In the genomic region with DNA sequence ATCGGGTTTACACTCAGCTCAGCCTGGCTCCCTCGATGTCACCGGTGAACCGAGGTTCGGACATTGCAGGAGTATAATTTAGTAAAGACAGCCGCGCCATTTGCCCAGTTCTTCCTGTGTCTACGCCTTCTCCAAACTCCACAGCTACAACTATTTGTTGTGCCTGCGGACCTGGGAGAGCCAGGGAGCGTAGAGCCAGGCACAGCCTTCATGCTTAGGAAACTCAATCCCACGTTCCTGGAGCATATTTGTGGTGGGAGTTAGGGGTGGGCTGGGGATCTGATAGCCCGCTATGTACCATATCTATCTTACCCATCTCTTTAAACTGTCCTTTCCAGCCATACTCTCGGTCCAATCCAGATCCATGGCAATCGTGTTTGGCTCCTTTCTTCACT, we compare ENCODE assay signal across 8 mouse cellular contexts. TPM values are rescaled to one million over a fixed set of nuclear protein-coding genes. Genes with fewer than 3 reads are reported as not detected.
DNase-seq lines count a peak whose midpoint lies in the region; ATAC-seq and TF ChIP-seq lines count a peak whose summit lies in the region.

No protein-coding gene starts in this region.

- H3K9ac ChIP-seq in embryonic facial prominence, embryonic 11.5 days (replicated peaks; ENCODE audit: low read length) = peak overlapping the region; percentile 82
- H3K9ac ChIP-seq in intestine, embryonic 14.5 days (ENCODE audit: low read length) = peak overlapping the region; percentile 88

- intact Hi-C loops in left cerebral cortex, adult 2 months (cut with DNase I) = loop anchor here (2.0 kb wide), 1 partner anchor 24 kb away; a partner anchor contains a TSS
- intact Hi-C loops in left cerebral cortex, postnatal 14 days (cut with DNase I) = no loop called here

- DNase-seq in left cerebral cortex, adult 2 months (ENCODE audit: extremely low spot score in 1 of 2, low spot score in 2 of 2) = no peak
- DNase-seq in left cerebral cortex, postnatal 14 days (ENCODE audit: low spot score in 2 of 2) = no peak
- DNase-seq in embryonic facial prominence, embryonic 11.5 days (ENCODE audit: low spot score) = no peak
- DNase-seq in intestine, embryonic 14.5 days (ENCODE audit: low spot score) = no peak
- DNase-seq in naive thymus-derived CD4-positive, alpha-beta T cell, adult 2 months (ENCODE audit: low read depth) = peak; percentile 30
- no peak for DNase-seq in natural killer cell, adult 2 months (ENCODE audit: low spot score in 2 of 2)
- no peak for DNase-seq in ovary, postnatal 36 days (ENCODE audit: low spot score)
- no peak for DNase-seq in thymus, postnatal 36 days

- H3K27ac ChIP-seq in left cerebral cortex, adult 2 months = peak overlapping the region; percentile 93
- peak overlapping the region; percentile 47; the same call in 1 of the 2 replicates for H3K27ac ChIP-seq in embryonic facial prominence, embryonic 11.5 days (replicated peaks; ENCODE audit: low read depth, low read length)
- H3K27ac ChIP-seq in intestine, embryonic 14.5 days (ENCODE audit: low read depth) = peak overlapping the region; percentile 79

- 4% methylated on average over 14 of the region's 14 CpGs for WGBS in embryonic facial prominence, embryonic 11.5 days
- 2% methylated on average over 14 of the region's 14 CpGs for WGBS in intestine, embryonic 14.5 days

- no peaks in the 10 kb centered on the region for H3K9me3 ChIP-seq in embryonic facial prominence, embryonic 11.5 days (replicated peaks; ENCODE audit: control insufficient read depth, low read length)
- H3K9me3 ChIP-seq in intestine, embryonic 14.5 days (ENCODE audit: control insufficient read depth, low read length) = no peaks in the 10 kb centered on the region

- no peaks in the 10 kb centered on the region for H3K27me3 ChIP-seq in embryonic facial prominence, embryonic 11.5 days (ENCODE audit: control insufficient read depth, insufficient read depth, low read length)
- H3K27me3 ChIP-seq in intestine, embryonic 14.5 days (replicated peaks; ENCODE audit: control insufficient read depth, insufficient read depth, low read length) = no peaks in the 10 kb centered on the region

- no peak for ATAC-seq in embryonic facial prominence, embryonic 11.5 days (replicated peaks; ENCODE audit: insufficient number of reproducible peaks, low FRiP score, low TSS enrichment, low read depth)
- no peak for ATAC-seq in intestine, embryonic 14.5 days (replicated peaks; ENCODE audit: low FRiP score, low TSS enrichment, low read depth)

- no peaks in the 10 kb centered on the region for H3K36me3 ChIP-seq in embryonic facial prominence, embryonic 11.5 days (replicated peaks; ENCODE audit: control insufficient read depth, insufficient read depth, low read depth, low read length)
- peaks cover 34% of the 10 kb centered on the region for H3K36me3 ChIP-seq in intestine, embryonic 14.5 days (ENCODE audit: control insufficient read depth, insufficient read depth, low read length)

- no peaks in the 10 kb centered on the region; the same call in 1 of the 2 replicates for H3K4me1 ChIP-seq in embryonic facial prominence, embryonic 11.5 days (ENCODE audit: control insufficient read depth, insufficient read depth, low read length)
- H3K4me1 ChIP-seq in intestine, embryonic 14.5 days (replicated peaks; ENCODE audit: control insufficient read depth, insufficient read depth, low read length) = peaks cover 22% of the 10 kb centered on the region

- peak overlapping the region; percentile 75 for H3K4me2 ChIP-seq in embryonic facial prominence, embryonic 11.5 days (ENCODE audit: low read depth, low read length)
- H3K4me2 ChIP-seq in intestine, embryonic 14.5 days (ENCODE audit: low read length) = peak overlapping the region; percentile 90

- H3K4me3 ChIP-seq in left cerebral cortex, adult 2 months = peak overlapping the region; percentile 96
- H3K4me3 ChIP-seq in embryonic facial prominence, embryonic 11.5 days (ENCODE audit: low read depth, low read length) = peak overlapping the region; percentile 83
- peak overlapping the region; percentile 79 for H3K4me3 ChIP-seq in intestine, embryonic 14.5 days (ENCODE audit: low read depth, low read length)

- no peak for TF ChIP-seq CTCF in left cerebral cortex, adult 2 months (IDR thresholded peaks at IDR 0.05)

RNA-seq across cellular contexts. Expression of a gene that starts 0.5 kb away (rescaled TPM):
- total RNA-seq in left cerebral cortex, adult 2 months (2021) = 10 to 100 TPM; 78.1 to 87.4 TPM
- 10 to 100 TPM; 83.0 to 87.6 TPM for total RNA-seq in left cerebral cortex, postnatal 14 days (2021)
- 125 and 138 TPM in 2 replicates for polyA plus RNA-seq in embryonic facial prominence, embryonic 11.5 days (2014; fragmentation: Nextera tagmentation; extraction: Ambion mirVana)
- 117 and 123 TPM in 2 replicates for polyA plus RNA-seq in intestine, embryonic 14.5 days (2014; fragmentation: Nextera tagmentation; extraction: Ambion mirVana)

RNA-seq across cellular contexts. Expression of a gene that starts 0.6 kb away (rescaled TPM):
- 10 to 100 TPM; 36.8 to 37.6 TPM for total RNA-seq in left cerebral cortex, adult 2 months (2021)
- total RNA-seq in left cerebral cortex, postnatal 14 days (2021) = 10 to 100 TPM; 42.8 to 46.0 TPM
- 91.6 and 91.9 TPM in 2 replicates for polyA plus RNA-seq in embryonic facial prominence, embryonic 11.5 days (2014; fragmentation: Nextera tagmentation; extraction: Ambion mirVana)
- polyA plus RNA-seq in intestine, embryonic 14.5 days (2014; fragmentation: Nextera tagmentation; extraction: Ambion mirVana) = 83.3 and 86.7 TPM in 2 replicates

RNA-seq across cellular contexts. Expression of a gene that starts 13.9 kb away (rescaled TPM):
- total RNA-seq in left cerebral cortex, adult 2 months (2021) = 10 to 100 TPM; 17.2 to 19.3 TPM
- 10 to 100 TPM; 22.2 to 24.0 TPM for total RNA-seq in left cerebral cortex, postnatal 14 days (2021)
- 73.7 and 76.3 TPM in 2 replicates for polyA plus RNA-seq in embryonic facial prominence, embryonic 11.5 days (2014; fragmentation: Nextera tagmentation; extraction: Ambion mirVana)
- polyA plus RNA-seq in intestine, embryonic 14.5 days (2014; fragmentation: Nextera tagmentation; extraction: Ambion mirVana) = 131 and 160 TPM in 2 replicates

RNA-seq across cellular contexts. Expression of a gene that starts 24.7 kb away (rescaled TPM):
- total RNA-seq in left cerebral cortex, adult 2 months (2021) = 100 to 1,000 TPM; 115 to 118 TPM
- 100 to 1,000 TPM; 115 to 119 TPM for total RNA-seq in left cerebral cortex, postnatal 14 days (2021)
- polyA plus RNA-seq in embryonic facial prominence, embryonic 11.5 days (2014; fragmentation: Nextera tagmentation; extraction: Ambion mirVana) = 159 and 161 TPM in 2 replicates
- 146 and 147 TPM in 2 replicates for polyA plus RNA-seq in intestine, embryonic 14.5 days (2014; fragmentation: Nextera tagmentation; extraction: Ambion mirVana)

RNA-seq across cellular contexts. Expression of a gene that starts 24.7 kb away (rescaled TPM):
- total RNA-seq in left cerebral cortex, adult 2 months (2021) = 10 to 100 TPM; 40.6 to 44.3 TPM
- 10 to 100 TPM; 37.1 to 44.2 TPM for total RNA-seq in left cerebral cortex, postnatal 14 days (2021)
- 66.4 and 70.1 TPM in 2 replicates for polyA plus RNA-seq in embryonic facial prominence, embryonic 11.5 days (2014; fragmentation: Nextera tagmentation; extraction: Ambion mirVana)
- 57.9 and 63.2 TPM in 2 replicates for polyA plus RNA-seq in intestine, embryonic 14.5 days (2014; fragmentation: Nextera tagmentation; extraction: Ambion mirVana)
